Mouse (Mus musculus): ENCODE measurements around the gene Cbx4. TPM values are rescaled to one million over a fixed set of nuclear protein-coding genes. Genes with fewer than 3 reads are reported as not detected.

Cbx4 gene
- polyA plus RNA-seq, 1 experiment from 2014 or later: 16.8 TPM

DNA sequence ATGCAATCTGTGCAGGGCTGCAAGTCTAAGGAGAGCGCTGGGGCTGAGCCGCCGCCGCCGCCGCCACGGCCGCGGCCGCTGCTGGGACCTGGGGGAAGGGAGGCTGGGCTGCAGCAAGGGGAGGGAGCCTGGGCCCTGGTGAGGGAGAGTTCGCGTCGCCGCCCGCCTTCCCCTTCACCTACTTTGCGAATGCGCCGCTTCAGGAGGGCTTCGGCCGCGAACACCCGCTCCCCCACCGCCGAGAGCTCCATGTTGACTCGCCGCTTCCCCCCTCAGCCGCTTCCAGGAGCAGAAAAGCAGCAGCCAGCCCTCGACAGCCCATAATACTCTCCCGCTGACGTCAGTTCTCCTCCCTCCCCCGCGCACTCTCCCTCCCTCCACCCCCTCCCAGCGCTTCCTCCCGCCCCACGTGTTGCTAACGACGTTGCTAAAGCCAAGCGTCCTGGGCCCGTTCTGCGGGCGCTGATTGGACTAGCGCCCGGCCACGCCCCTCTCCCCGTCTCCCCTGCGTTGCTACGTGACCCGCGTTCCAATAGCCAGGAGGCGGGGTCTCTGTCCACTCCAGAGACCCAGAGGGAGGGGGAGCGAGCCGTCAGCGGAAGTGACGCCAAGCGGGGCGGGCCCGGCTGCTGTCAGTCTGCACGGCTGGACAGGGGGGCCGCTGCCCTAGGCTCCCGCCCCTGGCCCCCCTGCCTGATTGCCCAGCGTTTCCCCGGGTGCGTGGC lies 45.3 kb downstream of the Cbx4 start, which contains the start of gene Cbx8:
Gene Cbx8, minus strand, starts transcription at position 370 of the 725 bp plus-strand sequence.
- Histone ChIP-seq H3K27me3 (ENCODE audit: control insufficient read depth, insufficient read depth, low read length) (peaks cover 80% of the 10 kb centered on the region), H3K27ac (peak within 1 kb of the TSS; percentile 92), H3K4me3 (replicated peaks; ENCODE audit: low read length) (peak within 1 kb of the TSS; percentile 78), H3K9me3 (ENCODE audit: control insufficient read depth, low read length) (no peaks in the 10 kb centered on the region), H3K9ac (peak within 1 kb of the TSS; percentile 86), H3K36me3 (replicated peaks; ENCODE audit: control insufficient read depth, insufficient read depth) (peaks cover 13% of the 10 kb centered on the region), H3K4me1 (replicated peaks; ENCODE audit: control insufficient read depth, insufficient read depth, low read length) (peaks cover 34% of the 10 kb centered on the region), H3K4me2 (replicated peaks) (peak within 1 kb of the TSS; percentile 73)
- under 1% methylated on average over 50 of the region's 63 CpGs for WGBS
- ATAC-seq (ENCODE audit: low FRiP score): peak; percentile 93
- peak; percentile 99 for DNase-seq (ENCODE audit: low spot score)

DNA sequence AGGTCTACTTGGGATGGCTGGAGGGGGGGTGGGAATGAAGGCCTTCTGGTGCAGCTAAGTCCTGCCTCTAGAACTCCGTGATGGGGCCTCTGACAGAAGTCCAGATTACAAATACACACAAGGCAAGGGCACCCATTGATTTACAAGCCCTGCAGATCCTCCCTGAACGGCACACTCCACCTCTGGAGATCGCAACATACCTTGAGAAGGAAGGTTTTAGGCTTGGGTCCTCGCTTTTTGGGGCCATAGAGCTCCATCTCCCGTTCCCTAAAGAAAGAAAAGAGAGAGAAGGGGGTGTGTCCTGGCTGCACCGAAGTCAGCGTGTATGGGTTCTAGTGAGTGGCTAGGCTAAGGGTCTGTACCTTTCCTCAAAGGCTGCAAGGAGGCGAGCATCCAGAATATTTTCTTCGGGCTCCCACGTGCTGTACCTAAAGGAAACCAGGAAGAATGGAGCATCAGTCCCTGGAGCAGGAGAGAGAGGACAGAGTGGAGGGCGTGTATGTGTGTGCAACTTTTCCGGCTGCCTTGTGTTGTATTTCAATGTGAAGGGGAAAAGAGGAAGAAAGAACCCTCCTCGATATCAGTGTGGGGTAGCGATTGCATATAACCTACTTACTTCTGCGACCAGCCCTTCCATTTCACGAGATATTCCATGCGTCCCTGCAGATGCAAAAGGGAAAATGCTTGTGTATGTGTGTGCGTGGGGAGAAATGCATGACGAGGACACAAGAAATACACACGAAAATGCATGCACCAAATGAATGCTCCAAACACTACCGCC lies 46.1 kb downstream of the Cbx4 start:
- Histone ChIP-seq H3K4me1 (replicated peaks; ENCODE audit: control insufficient read depth, insufficient read depth, low read length) (peaks cover 40% of the 10 kb centered on the region), H3K36me3 (replicated peaks; ENCODE audit: control insufficient read depth, insufficient read depth) (peaks cover 13% of the 10 kb centered on the region), H3K4me3 (replicated peaks; ENCODE audit: low read length) (peak overlapping the region; percentile 78), H3K27me3 (ENCODE audit: control insufficient read depth, insufficient read depth, low read length) (peaks cover 80% of the 10 kb centered on the region), H3K9me3 (ENCODE audit: control insufficient read depth, low read length) (no peaks in the 10 kb centered on the region), H3K27ac (peak overlapping the region; percentile 92; the same call in 1 of the 2 replicates), H3K4me2 (replicated peaks) (peak overlapping the region; percentile 73), H3K9ac (peak overlapping the region; percentile 86)
- ATAC-seq (ENCODE audit: low FRiP score) (no peak), DNase-seq (ENCODE audit: low spot score) (no peak)
- 6% methylated on average over 21 of the region's 21 CpGs for WGBS

DNA sequence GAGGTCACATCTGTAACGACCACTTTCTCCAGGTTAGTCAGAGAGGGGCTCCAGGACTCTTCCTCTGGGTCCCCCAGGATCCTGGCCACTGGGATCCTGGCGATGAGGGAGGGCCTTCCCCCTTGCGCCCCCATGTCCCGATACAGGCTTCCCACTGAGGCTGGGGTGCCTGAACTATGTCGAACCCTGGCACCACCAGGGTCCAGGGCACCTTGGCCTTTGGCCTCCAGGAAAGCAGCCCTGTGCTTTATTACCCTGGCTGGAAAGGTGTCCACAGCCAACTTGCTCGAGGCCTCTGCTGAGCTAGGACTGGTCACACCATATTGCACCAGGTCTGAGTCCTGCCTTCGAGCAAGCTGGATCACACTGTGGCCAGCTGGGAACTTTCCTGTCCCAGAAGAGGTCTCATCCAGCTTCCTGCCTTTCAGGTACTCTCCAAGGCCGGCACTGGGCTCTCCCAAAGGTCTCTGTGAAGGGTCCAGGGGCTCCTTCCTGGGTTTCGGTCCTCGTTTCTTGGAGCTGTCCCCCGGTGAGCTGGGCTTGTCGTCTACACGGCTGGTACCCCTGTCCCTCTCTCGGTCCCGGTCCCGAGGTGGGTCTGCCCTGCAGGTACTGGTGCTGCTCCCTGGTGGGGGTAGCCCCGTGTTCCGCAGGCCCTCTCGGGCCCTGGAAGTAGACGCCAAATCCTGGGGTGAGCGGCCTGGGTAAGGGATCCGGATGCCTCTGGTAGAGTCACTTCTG lies 47.1 kb downstream of the Cbx4 start:
- WGBS: 33% methylated on average over 22 of the region's 22 CpGs
- no peak for ATAC-seq (ENCODE audit: low FRiP score)
- Histone ChIP-seq H3K9ac (no peak overlapping the region; the same call in 1 of the 2 replicates), H3K9me3 (ENCODE audit: control insufficient read depth, low read length) (no peaks in the 10 kb centered on the region), H3K4me3 (replicated peaks; ENCODE audit: low read length) (no peak overlapping the region), H3K4me1 (replicated peaks; ENCODE audit: control insufficient read depth, insufficient read depth, low read length) (peaks cover 46% of the 10 kb centered on the region), H3K36me3 (replicated peaks; ENCODE audit: control insufficient read depth, insufficient read depth) (peaks cover 13% of the 10 kb centered on the region), H3K27ac (no peak overlapping the region), H3K4me2 (replicated peaks) (no peak overlapping the region), H3K27me3 (ENCODE audit: control insufficient read depth, insufficient read depth, low read length) (peaks cover 80% of the 10 kb centered on the region)
- DNase-seq (ENCODE audit: low spot score): no peak

DNA sequence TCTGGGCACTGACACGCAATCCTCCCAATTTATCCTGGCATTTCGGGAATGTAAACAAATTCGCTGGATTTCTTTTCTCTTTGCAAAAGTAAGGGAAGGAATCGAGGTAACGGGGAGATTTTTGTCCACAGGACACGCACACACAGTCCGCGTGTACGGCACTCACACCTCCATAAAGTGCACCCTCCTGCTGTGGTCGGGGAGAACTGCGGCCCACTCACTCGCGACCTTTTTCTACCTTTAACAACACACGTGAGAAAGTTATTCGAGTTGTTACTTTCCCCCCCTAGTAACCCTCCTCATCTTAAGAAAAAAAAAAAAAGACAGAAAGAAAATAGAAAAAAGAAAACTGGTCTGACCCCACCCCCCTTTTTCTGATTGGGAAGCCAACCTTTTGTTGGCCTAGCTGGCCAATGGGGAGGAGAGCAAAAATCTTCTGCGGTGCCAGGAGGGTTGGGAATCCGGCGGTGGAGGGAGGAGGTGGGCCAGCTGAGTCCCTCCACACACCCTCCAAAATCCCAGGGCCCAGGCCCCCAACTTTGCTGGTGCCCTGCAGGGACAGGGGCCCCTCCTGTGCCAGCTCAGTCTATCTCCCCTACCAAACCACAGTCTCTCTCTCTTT lies 48.1 kb downstream of the Cbx4 start:
- Histone ChIP-seq H3K4me1 (replicated peaks; ENCODE audit: control insufficient read depth, insufficient read depth, low read length) (peaks cover 46% of the 10 kb centered on the region), H3K9me3 (ENCODE audit: control insufficient read depth, low read length) (no peaks in the 10 kb centered on the region), H3K4me2 (replicated peaks) (peak overlapping the region; percentile 69), H3K9ac (peak overlapping the region; percentile 46), H3K27ac (no peak overlapping the region), H3K36me3 (replicated peaks; ENCODE audit: control insufficient read depth, insufficient read depth) (peaks cover 13% of the 10 kb centered on the region), H3K4me3 (replicated peaks; ENCODE audit: low read length) (peak overlapping the region; percentile 38), H3K27me3 (ENCODE audit: control insufficient read depth, insufficient read depth, low read length) (peaks cover 72% of the 10 kb centered on the region)
- no peak for DNase-seq (ENCODE audit: low spot score)
- WGBS: 11% methylated on average over 18 of the region's 18 CpGs
- ATAC-seq (ENCODE audit: low FRiP score): no peak

DNA sequence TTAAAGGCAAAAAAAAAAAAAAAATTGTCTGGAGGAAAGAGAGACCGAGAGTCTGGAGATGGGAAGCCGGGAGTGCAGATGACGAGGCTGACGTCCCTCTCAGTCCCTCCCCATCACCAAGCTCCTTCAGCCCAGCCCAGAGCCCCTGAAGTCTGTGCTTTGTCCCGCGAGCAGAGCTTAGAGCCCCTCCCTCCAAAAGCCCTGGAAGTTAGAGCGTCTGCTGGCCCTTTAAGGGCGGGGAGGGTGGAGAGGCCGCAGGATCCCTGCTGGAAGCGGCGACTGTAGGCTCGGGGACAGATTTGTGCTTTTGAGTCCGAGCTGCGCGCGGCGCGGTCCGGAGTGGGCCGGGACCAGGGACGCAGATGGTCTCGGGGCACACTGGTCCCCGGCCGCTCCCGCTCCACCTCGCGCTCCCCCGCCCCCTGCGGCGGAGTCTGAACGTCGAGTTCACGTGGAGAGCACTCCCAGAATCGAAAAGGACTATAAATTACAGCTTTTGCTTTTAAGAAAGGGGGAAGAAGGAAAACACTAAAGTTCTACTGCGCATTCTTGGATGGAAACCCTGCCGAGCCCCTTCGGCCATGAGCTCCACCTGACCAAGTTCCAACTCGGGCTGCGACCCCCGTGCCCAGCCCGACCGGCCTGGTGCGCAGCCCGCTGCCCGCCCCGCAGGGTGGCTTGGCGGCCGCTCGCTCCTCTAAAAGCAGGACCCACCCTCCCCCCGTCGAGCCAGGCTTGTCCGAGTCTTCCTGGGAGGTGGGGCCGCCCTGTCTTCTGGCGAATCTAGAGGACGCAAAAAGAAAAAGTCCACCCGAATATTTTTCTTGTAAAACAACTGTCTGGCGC lies 48.9 kb downstream of the Cbx4 start:
- H3K27me3 ChIP-seq (ENCODE audit: control insufficient read depth, insufficient read depth, low read length): peaks cover 65% of the 10 kb centered on the region
- ATAC-seq (ENCODE audit: low FRiP score): no peak
- peaks cover 13% of the 10 kb centered on the region for H3K36me3 ChIP-seq (replicated peaks; ENCODE audit: control insufficient read depth, insufficient read depth)
- H3K4me2 ChIP-seq (replicated peaks): peak overlapping the region; percentile 69
- no peaks in the 10 kb centered on the region for H3K9me3 ChIP-seq (ENCODE audit: control insufficient read depth, low read length)
- peak overlapping the region; percentile 46 for H3K9ac ChIP-seq
- peak overlapping the region; percentile 38 for H3K4me3 ChIP-seq (replicated peaks; ENCODE audit: low read length)
- WGBS: 6% methylated on average over 54 of the region's 57 CpGs
- no peak overlapping the region for H3K27ac ChIP-seq
- no peak for DNase-seq (ENCODE audit: low spot score)
- peaks cover 46% of the 10 kb centered on the region for H3K4me1 ChIP-seq (replicated peaks; ENCODE audit: control insufficient read depth, insufficient read depth, low read length)

DNA sequence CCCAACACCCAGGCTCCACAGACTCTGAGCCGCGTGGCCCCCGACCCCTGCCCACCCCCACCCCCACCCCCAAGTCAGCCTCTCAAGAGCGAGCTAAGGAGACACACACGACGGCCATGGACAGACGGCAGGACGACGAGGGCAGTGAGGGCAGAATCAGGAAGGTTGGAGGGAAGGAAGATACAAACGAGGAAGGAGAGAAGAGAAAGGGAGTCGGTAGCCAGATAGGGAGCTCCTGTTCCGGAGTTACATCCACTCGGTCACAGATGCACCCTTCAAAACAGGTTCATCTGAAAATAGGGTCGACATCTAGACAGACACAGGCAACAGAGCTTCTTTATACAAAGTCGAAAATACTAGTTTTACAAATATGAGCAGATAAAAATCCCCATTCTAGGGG lies 49.6 kb downstream of the Cbx4 start:
- peaks cover 44% of the 10 kb centered on the region for H3K4me1 ChIP-seq (replicated peaks; ENCODE audit: control insufficient read depth, insufficient read depth, low read length)
- DNase-seq (ENCODE audit: low spot score) (no peak), ATAC-seq (ENCODE audit: low FRiP score) (no peak)
- H3K9me3 ChIP-seq (ENCODE audit: control insufficient read depth, low read length): no peaks in the 10 kb centered on the region
- H3K4me3 ChIP-seq (replicated peaks; ENCODE audit: low read length): no peak overlapping the region
- 5% methylated on average over 15 of the region's 15 CpGs for WGBS
- peaks cover 16% of the 10 kb centered on the region for H3K36me3 ChIP-seq (replicated peaks; ENCODE audit: control insufficient read depth, insufficient read depth)
- H3K27ac ChIP-seq: no peak overlapping the region
- H3K4me2 ChIP-seq (replicated peaks): peak overlapping the region; percentile 69
- H3K9ac ChIP-seq: no peak overlapping the region
- peaks cover 59% of the 10 kb centered on the region for H3K27me3 ChIP-seq (ENCODE audit: control insufficient read depth, insufficient read depth, low read length)

DNA sequence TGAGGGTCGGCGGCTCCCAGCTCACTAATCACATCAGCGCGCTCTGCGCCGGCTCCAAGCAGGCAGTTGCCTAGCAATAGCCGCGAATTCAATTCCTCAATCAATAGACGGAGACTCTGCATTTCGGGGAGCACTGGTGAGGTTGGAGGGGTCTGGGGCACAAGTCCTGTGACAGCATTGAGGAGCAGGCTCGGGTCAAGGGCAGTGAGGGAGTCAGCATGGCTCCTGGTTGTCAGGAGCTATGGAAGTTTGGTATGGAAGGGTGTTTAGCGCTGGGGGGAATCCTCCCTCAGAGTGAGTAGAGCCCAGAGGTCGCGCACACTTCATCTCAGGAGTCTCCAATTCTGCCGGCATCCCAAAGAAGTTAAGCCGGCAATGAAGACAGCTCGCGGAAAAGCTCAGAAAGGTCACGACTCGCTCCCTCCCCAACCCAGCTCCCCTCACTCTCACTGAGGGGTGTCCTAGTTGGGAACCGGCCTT lies 50.3 kb downstream of the Cbx4 start:
- no peak for ATAC-seq (ENCODE audit: low FRiP score)
- peak overlapping the region; percentile 28; the same call in 1 of the 2 replicates for H3K4me2 ChIP-seq (replicated peaks)
- DNase-seq (ENCODE audit: low spot score): no peak
- H3K4me1 ChIP-seq (replicated peaks; ENCODE audit: control insufficient read depth, insufficient read depth, low read length): peaks cover 43% of the 10 kb centered on the region
- H3K9me3 ChIP-seq (ENCODE audit: control insufficient read depth, low read length): no peaks in the 10 kb centered on the region
- 0 out of 2 replicates have a peak overlapping the region, but pooled peaks have one; percentile 13 for H3K4me3 ChIP-seq (replicated peaks; ENCODE audit: low read length)
- H3K27me3 ChIP-seq (ENCODE audit: control insufficient read depth, insufficient read depth, low read length): peaks cover 59% of the 10 kb centered on the region
- WGBS: 4% methylated on average over 21 of the region's 21 CpGs
- H3K9ac ChIP-seq: no peak overlapping the region
- no peak overlapping the region for H3K27ac ChIP-seq
- peaks cover 20% of the 10 kb centered on the region for H3K36me3 ChIP-seq (replicated peaks; ENCODE audit: control insufficient read depth, insufficient read depth)

DNA sequence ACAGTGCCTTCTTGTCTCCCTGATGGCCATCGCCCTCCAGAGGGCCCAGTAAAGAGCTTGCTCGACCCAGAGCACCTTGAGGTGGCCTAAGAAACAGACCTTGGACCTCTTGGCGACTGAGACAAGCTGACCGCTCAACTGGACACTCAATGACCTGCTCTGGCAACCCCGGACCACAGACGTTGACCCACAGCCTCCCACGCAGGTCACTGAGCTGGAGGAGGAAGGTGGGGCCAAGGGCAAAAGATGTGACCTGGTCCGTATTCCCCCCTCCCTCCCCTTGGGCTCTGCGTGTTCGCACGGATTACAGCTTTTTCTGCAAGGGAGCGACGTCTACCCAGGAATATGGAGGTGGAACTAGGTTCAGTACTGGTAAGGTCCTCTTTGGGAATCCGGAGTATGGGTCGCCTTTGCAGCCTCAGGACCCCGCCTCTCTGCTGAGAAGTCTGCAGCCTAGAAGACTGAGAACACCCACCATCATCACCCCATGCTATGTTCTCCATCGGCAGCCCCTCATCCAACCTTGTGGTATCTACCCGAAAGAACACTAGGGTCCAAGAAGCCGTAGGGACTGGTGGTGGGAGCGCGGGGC lies 50.8 kb downstream of the Cbx4 start:
- no peaks in the 10 kb centered on the region for H3K9me3 ChIP-seq (ENCODE audit: control insufficient read depth, low read length)
- ATAC-seq (ENCODE audit: low FRiP score) (no peak), DNase-seq (ENCODE audit: low spot score) (no peak)
- WGBS: 2% methylated on average over 21 of the region's 21 CpGs
- peaks cover 59% of the 10 kb centered on the region for H3K27me3 ChIP-seq (ENCODE audit: control insufficient read depth, insufficient read depth, low read length)
- H3K9ac ChIP-seq: no peak overlapping the region
- peaks cover 25% of the 10 kb centered on the region for H3K36me3 ChIP-seq (replicated peaks; ENCODE audit: control insufficient read depth, insufficient read depth)
- 0 out of 2 replicates have a peak overlapping the region, but pooled peaks have one; percentile 13 for H3K4me3 ChIP-seq (replicated peaks; ENCODE audit: low read length)
- H3K27ac ChIP-seq: no peak overlapping the region
- H3K4me1 ChIP-seq (replicated peaks; ENCODE audit: control insufficient read depth, insufficient read depth, low read length): peaks cover 43% of the 10 kb centered on the region
- peak overlapping the region; percentile 28; the same call in 1 of the 2 replicates for H3K4me2 ChIP-seq (replicated peaks)
